ENCODE assay signal across 13 mouse cellular contexts in genomic region chr11:70499566-70500475, GRCm38 (mm10). TPM values are rescaled to one million over a fixed set of nuclear protein-coding genes. Genes with fewer than 3 reads are reported as not detected.
DNase-seq lines count a peak whose midpoint lies in the region; ATAC-seq and TF ChIP-seq lines count a peak whose summit lies in the region.
"Had no signal": no experiment of that assay in that cellular context is flagged by ENCODE, and none has a peak within 500 bp of the region (broad histone marks: within the 10 kb centered on the region; RNA-seq: fewer than 3 reads in every experiment).

No protein-coding gene starts in this region.

- no peak for ATAC-seq in heart, embryonic 12.5 days (ENCODE audit: insufficient number of reproducible peaks, low FRiP score)
- ATAC-seq in frontal cortex, adult (ENCODE audit: low TSS enrichment) = no peak

- H3K4me1 ChIP-seq in heart, embryonic 12.5 days (replicated peaks) = no peaks in the 10 kb centered on the region
- H3K4me1 ChIP-seq in lung, adult 2 months (ENCODE audit: control insufficient read depth, insufficient read depth, low read length) = no peaks in the 10 kb centered on the region

- H3K4me3 ChIP-seq in heart, embryonic 12.5 days = no peak overlapping the region
- no peak overlapping the region for H3K4me3 ChIP-seq in lung, adult 2 months (replicated peaks; ENCODE audit: extremely low read depth, low read depth, low read length)

- WGBS in heart, embryonic 12.5 days = 67% methylated on average over 14 of the region's 14 CpGs
- 57% methylated on average over 14 of the region's 14 CpGs for WGBS in lung, adult 2 months

- TF ChIP-seq CTCF in lung, adult 2 months (IDR thresholded peaks at IDR 0.05; ENCODE audit: insufficient read depth, low read length) = peak; percentile 12; the same call in 1 of the 2 replicates

- H3K36me3 ChIP-seq in heart, embryonic 12.5 days = no peaks in the 10 kb centered on the region

- peak; percentile 34 to 53 for DNase-seq in heart, adult 18-20 months
- peak; percentile 28 for DNase-seq in CD4-positive helper T cell, adult 2 months (ENCODE audit: low read depth, low spot score)
- peak; percentile 74 to 76 for DNase-seq in adrenal gland, postnatal 36 days
- no peak for DNase-seq in lung, adult 2 months
- no peak for DNase-seq in layer of hippocampus, adult 18-20 months (ENCODE audit: low spot score in 2 of 2)
- DNase-seq in urinary bladder, adult 2 months (ENCODE audit: low spot score) = no peak
- DNase-seq: layer of hippocampus, adult 9-11 months had no signal

- H3K9me3 ChIP-seq in heart, embryonic 12.5 days (replicated peaks) = no peaks in the 10 kb centered on the region

- no peak overlapping the region for H3K27ac ChIP-seq in heart, embryonic 12.5 days (ENCODE audit: poor library complexity, severe bottlenecking)

- no peak overlapping the region for H3K4me2 ChIP-seq in heart, embryonic 12.5 days

- TF ChIP-seq POLR2A in lung, adult 2 months (IDR thresholded peaks at IDR 0.05; ENCODE audit: borderline replicate concordance, extremely low read depth, low read depth, low read length) = no peak

- peaks cover 4% of the 10 kb centered on the region; the same call in 1 of the 2 replicates for H3K27me3 ChIP-seq in heart, embryonic 12.5 days (replicated peaks)

- H3K9ac ChIP-seq in heart, embryonic 12.5 days = no peak overlapping the region

RNA-seq across cellular contexts. Expression of gene Tm4sf5, which starts 5.2 kb away (rescaled TPM):
- 1 to 10 TPM; 1.4 to 2.4 TPM for total RNA-seq in heart, adult 18-20 months (2021)
- polyA plus RNA-seq in heart, embryonic 12.5 days (2016; fragmentation: Nextera tagmentation; extraction: Ambion mirVana) = 9.7 and 11.3 TPM in 2 replicates
- under 1 TPM in 1 of 2 experiments, not detected in 1; 0.46 TPM for total RNA-seq in adrenal gland, postnatal 36 days (2021)
- polyA plus RNA-seq in lung, adult 2 months (2012; rRNA removed) = 0.50 and 1.00 TPM in 2 replicates
- total RNA-seq in layer of hippocampus, adult 18-20 months (2021) = not detected
- 0.72 and 0.80 TPM in 2 replicates for polyA plus RNA-seq in urinary bladder, adult 2 months (2012; rRNA removed)
- total RNA-seq: monocyte, adult 5-6 weeks had no signal

RNA-seq across cellular contexts. Expression of gene Vmo1, which starts 14.6 kb away (rescaled TPM):
- total RNA-seq in heart, adult 18-20 months (2021) = not detected
- polyA plus RNA-seq in heart, embryonic 12.5 days (2016; fragmentation: Nextera tagmentation; extraction: Ambion mirVana) = 0.30 and 0.54 TPM in 2 replicates
- total RNA-seq in adrenal gland, postnatal 36 days (2021) = under 1 TPM in 1 of 2 experiments, not detected in 1; 0.66 TPM
- polyA plus RNA-seq in lung, adult 2 months (2012; rRNA removed) = 0.20 and 0.26 TPM in 2 replicates
- total RNA-seq in layer of hippocampus, adult 18-20 months (2021) = not detected
- polyA plus RNA-seq in urinary bladder, adult 2 months (2012; rRNA removed) = 0.43 and 0.72 TPM in 2 replicates
- total RNA-seq: heart, adult 8-10 months; monocyte, adult 5-6 weeks had no signal

RNA-seq across cellular contexts. Expression of gene Gltpd2, which starts 19.2 kb away (rescaled TPM):
- not detected for total RNA-seq in heart, adult 18-20 months (2021)
- polyA plus RNA-seq in heart, embryonic 12.5 days (2016; fragmentation: Nextera tagmentation; extraction: Ambion mirVana) = 0.23 and 0.65 TPM in 2 replicates
- not detected for total RNA-seq in adrenal gland, postnatal 36 days (2021)
- polyA plus RNA-seq in lung, adult 2 months (2012; rRNA removed) = 0.12 and 0.34 TPM in 2 replicates
- not detected for total RNA-seq in layer of hippocampus, adult 18-20 months (2021)
- polyA plus RNA-seq in urinary bladder, adult 2 months (2012; rRNA removed) = 0.14 and 0.15 TPM in 2 replicates
- total RNA-seq: heart, adult 8-10 months; monocyte, adult 5-6 weeks had no signal
- polyA plus RNA-seq: cortical plate, adult 2 months had no signal

RNA-seq across cellular contexts. Expression of gene Psmb6, which starts 25.3 kb away (rescaled TPM):
- total RNA-seq in heart, adult 18-20 months (2021) = 100 to 1,000 TPM; 226 to 256 TPM
- 575 and 577 TPM in 2 replicates for polyA plus RNA-seq in heart, embryonic 12.5 days (2016; fragmentation: Nextera tagmentation; extraction: Ambion mirVana)
- total RNA-seq in adrenal gland, postnatal 36 days (2021) = 100 to 1,000 TPM; 282 to 297 TPM
- polyA plus RNA-seq in lung, adult 2 months (2012; rRNA removed) = 202 and 264 TPM in 2 replicates
- 100 to 1,000 TPM; 198 TPM for total RNA-seq in layer of hippocampus, adult 18-20 months (2021)
- polyA plus RNA-seq in urinary bladder, adult 2 months (2012; rRNA removed) = 249 and 294 TPM in 2 replicates

RNA-seq across cellular contexts. Expression of gene Gm40193, which starts 32.9 kb away (rescaled TPM):
- not detected for total RNA-seq in heart, adult 18-20 months (2021)
- polyA plus RNA-seq in heart, embryonic 12.5 days (2016; fragmentation: Nextera tagmentation; extraction: Ambion mirVana) = not detected in 2 replicates
- total RNA-seq in adrenal gland, postnatal 36 days (2021) = not detected
- polyA plus RNA-seq in lung, adult 2 months (2012; rRNA removed) = not detected in 2 replicates
- not detected for total RNA-seq in layer of hippocampus, adult 18-20 months (2021)
- polyA plus RNA-seq in urinary bladder, adult 2 months (2012; rRNA removed) = not detected in 2 replicates
- total RNA-seq: heart, adult 8-10 months; monocyte, adult 5-6 weeks had no signal
- polyA plus RNA-seq: cortical plate, adult 2 months; spleen, adult 2 months had no signal

Comparison
In these comparisons a context has a peak if more than half of its experiments do, and no peak if none do; other contexts are left out.
1. DNase-seq: peak in heart, adult 18-20 months (2 of 2), CD4-positive helper T cell, adult 2 months (single experiment) and adrenal gland, postnatal 36 days (2 of 2); none in lung, adult 2 months (single experiment), layer of hippocampus, adult 18-20 months (0 of 2) and urinary bladder, adult 2 months (single experiment).